Mouse (Mus musculus) limb, embryonic 10.5 days (tissue): ENCODE measurements at regions not wholly inside any gene's neighbourhood (a gene's known extent, or its start where the extent isn't known, plus 50 kb on each side); places are given as distances from the start of the nearest gene placed in this dataset.
"Not testable (repeated sequence)": the region's sequence is repeated elsewhere in the genome, so short reads cannot be mapped to it uniquely, and the experiment has no call there.

ENCODE experiments used
- DNase-seq: peaks from one replicate; pipeline ENCODE4 v3.0.0-alpha.2; 2017; ENCODE audit warnings: low spot score
- H3K27ac ChIP-seq: fragments of 300-500 bp; sonication (generic); 2 replicates; pipeline ENCODE4 v1.5.1; 2016; ENCODE audit warnings: mild to moderate bottlenecking
- H3K27me3 ChIP-seq: fragments of 300-500 bp; sonication (generic); 2 replicates; pipeline ENCODE4 v1.6.1; 2016; ENCODE audit warnings: low read depth, mild to moderate bottlenecking; ENCODE audit not compliant: poor library complexity, severe bottlenecking
- H3K36me3 ChIP-seq: fragments of 300-500 bp; sonication (generic); 2 replicates; pipeline ENCODE4 v1.6.1; 2016; ENCODE audit warnings: mild to moderate bottlenecking, moderate library complexity
- H3K4me1 ChIP-seq: fragments of 300-500 bp; sonication (generic); 2 replicates; pipeline ENCODE4 v1.6.1; 2016
- H3K4me3 ChIP-seq: fragments of 300-500 bp; sonication (generic); 2 replicates; pipeline ENCODE4 v1.5.1; 2016; ENCODE audit warnings: mild to moderate bottlenecking, moderate library complexity
- H3K9me3 ChIP-seq: fragments of 300-500 bp; sonication (generic); replicated peaks from 2 replicates; pipeline ENCODE4 v1.6.1; 2016; ENCODE audit warnings: mild to moderate bottlenecking
- whole genome bisulfite sequencing: fragments of 180-500 bp; shearing (Covaris S2); methylation state at CpG from one replicate; pipeline ENCODE4 v1.1.7; 2016; 5-methylcytosine and 5-hydroxymethylcytosine counted together

DNA sequence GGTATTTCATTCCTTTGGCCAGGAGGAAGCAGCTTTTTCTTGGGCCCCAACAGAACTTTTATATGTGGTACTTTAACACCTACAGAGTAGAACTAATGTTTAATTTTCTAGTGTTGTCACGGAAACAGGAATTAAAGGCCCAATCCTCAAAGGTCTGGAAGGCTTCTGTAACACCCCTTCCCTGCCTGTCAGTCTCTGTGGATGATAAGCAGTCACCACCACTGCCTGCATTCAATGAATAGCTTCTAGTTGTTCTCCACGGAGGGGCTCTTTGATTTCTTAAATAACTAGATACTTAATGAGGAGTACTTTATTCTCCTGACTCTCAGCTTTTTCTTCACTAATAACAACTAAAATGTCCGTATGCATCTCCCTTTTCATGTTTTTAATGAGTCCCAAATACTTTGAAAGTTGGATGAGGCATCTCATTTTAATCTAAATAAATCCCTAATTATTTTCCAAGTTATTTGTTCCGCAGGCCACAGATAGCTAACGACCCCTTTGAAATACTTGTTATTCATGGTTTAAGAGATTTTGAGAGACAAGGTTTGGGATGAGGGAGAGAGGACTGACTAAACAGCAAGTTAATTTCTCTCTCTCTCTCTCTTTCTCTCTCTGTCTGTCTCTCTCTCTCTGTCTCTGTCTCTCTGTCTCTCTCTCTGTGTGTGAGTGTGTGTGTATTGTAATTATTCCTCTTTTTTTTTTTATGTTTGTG, 686.0 kb upstream of the Ghitm start:
- WGBS: 75% methylated on average over 5 of the region's 5 CpGs
- H3K4me3 ChIP-seq: no peak overlapping the region
- no peaks in the 10 kb centered on the region for H3K4me1 ChIP-seq
- no peak overlapping the region for H3K27ac ChIP-seq
- no peaks in the 10 kb centered on the region for H3K9me3 ChIP-seq
- H3K36me3 ChIP-seq: no peaks in the 10 kb centered on the region
- H3K27me3 ChIP-seq: no peaks in the 10 kb centered on the region
- no peak for DNase-seq

GRCm38 (mm10) chr14:37819959-37820358, 684.9 kb upstream of the Ghitm start:
- H3K27me3 ChIP-seq: no peaks in the 10 kb centered on the region
- H3K36me3 ChIP-seq: no peaks in the 10 kb centered on the region
- peak; percentile 45 for DNase-seq
- no peak overlapping the region for H3K4me3 ChIP-seq
- no peak overlapping the region for H3K27ac ChIP-seq
- H3K9me3 ChIP-seq: no peaks in the 10 kb centered on the region
- H3K4me1 ChIP-seq: no peaks in the 10 kb centered on the region
- WGBS: 19% methylated on average over 7 of the region's 7 CpGs

- 96% methylated on average over 2 of the region's 2 CpGs for WGBS
- Histone ChIP-seq H3K36me3 (no peaks in the 10 kb centered on the region), H3K27ac (no peak overlapping the region), H3K4me3 (no peak overlapping the region), H3K4me1 (no peaks in the 10 kb centered on the region), H3K27me3 (no peaks in the 10 kb centered on the region), H3K9me3 (no peaks in the 10 kb centered on the region)
- no peak for DNase-seq
Observed at GRCm38 (mm10) chr14:37795642-37796041, 660.6 kb upstream of the Ghitm start.

DNA sequence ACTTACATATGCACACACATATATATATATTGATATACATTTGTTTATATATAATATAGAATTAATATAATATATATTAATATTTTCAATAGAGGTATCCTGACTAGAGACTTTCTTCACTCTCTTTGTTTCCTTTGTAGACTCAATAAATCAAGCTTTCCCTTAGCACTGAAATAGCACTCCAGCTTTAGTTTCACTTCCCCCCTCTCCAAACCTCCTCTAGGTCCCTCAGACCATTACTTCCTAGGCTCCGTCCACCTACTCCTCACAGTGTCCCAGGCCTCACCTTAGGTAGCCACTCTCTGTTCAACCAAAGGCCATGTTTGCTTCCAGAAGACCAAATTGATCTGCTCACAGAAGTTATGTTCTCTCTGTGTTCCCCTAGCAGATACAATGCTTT, 630.7 kb upstream of the Ghitm start:
- no peaks in the 10 kb centered on the region for H3K36me3 ChIP-seq
- H3K4me3 ChIP-seq: no peak overlapping the region
- H3K9me3 ChIP-seq: no peaks in the 10 kb centered on the region
- no peak overlapping the region for H3K27ac ChIP-seq
- no peak for DNase-seq
- 93% methylated on average over 1 of the region's 1 CpGs for WGBS
- no peaks in the 10 kb centered on the region for H3K4me1 ChIP-seq
- no peaks in the 10 kb centered on the region for H3K27me3 ChIP-seq

- H3K27ac ChIP-seq, H3K27me3 ChIP-seq, H3K9me3 ChIP-seq, H3K4me1 ChIP-seq, H3K4me3 ChIP-seq, DNase-seq, H3K36me3 ChIP-seq: not testable (repeated sequence)
Observed at GRCm38 (mm10) chr14:37749661-37750060, 614.6 kb upstream of the Ghitm start.

DNA sequence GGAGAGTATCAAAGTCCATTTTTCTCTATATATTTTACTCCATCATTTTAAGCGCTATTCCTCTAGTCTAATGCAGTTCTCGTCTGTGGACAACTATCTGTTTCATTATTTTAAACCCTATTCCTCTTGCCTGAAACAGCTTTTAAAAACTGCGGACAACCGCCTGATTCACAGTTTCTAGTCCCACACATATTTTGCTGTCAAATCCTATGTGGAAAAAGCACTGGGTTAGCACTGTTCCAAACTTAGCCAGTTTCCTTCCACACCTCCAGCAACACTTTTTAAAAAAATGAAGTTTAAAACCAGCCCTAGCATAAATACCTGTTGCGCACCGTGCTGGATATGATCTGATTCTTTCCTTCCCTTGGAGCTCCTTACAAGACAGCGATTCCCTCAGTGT, 614.1 kb upstream of the Ghitm start:
- DNase-seq: no peak
- H3K27ac ChIP-seq: no peak overlapping the region
- no peak overlapping the region for H3K4me3 ChIP-seq
- H3K36me3 ChIP-seq: no peaks in the 10 kb centered on the region
- H3K27me3 ChIP-seq: no peaks in the 10 kb centered on the region
- 91% methylated on average over 7 of the region's 7 CpGs for WGBS
- no peaks in the 10 kb centered on the region for H3K9me3 ChIP-seq
- H3K4me1 ChIP-seq: no peaks in the 10 kb centered on the region

GRCm38 (mm10) chr14:37743048-37743447, 608.0 kb upstream of the Ghitm start:
- Histone ChIP-seq H3K27ac (no peak overlapping the region), H3K4me1 (no peaks in the 10 kb centered on the region), H3K9me3 (no peaks in the 10 kb centered on the region), H3K36me3 (no peaks in the 10 kb centered on the region), H3K4me3 (no peak overlapping the region), H3K27me3 (no peaks in the 10 kb centered on the region)
- no peak for DNase-seq

- WGBS: 100% methylated on average over 1 of the region's 1 CpGs
- not testable (repeated sequence) for H3K4me3 ChIP-seq, H3K4me1 ChIP-seq, H3K36me3 ChIP-seq, DNase-seq, H3K9me3 ChIP-seq, H3K27me3 ChIP-seq, H3K27ac ChIP-seq
Observed at GRCm38 (mm10) chr14:37742426-37742825, 607.4 kb upstream of the Ghitm start.
